Mouse (Mus musculus): ENCODE measurements around the gene Rgs9bp.

DNA sequence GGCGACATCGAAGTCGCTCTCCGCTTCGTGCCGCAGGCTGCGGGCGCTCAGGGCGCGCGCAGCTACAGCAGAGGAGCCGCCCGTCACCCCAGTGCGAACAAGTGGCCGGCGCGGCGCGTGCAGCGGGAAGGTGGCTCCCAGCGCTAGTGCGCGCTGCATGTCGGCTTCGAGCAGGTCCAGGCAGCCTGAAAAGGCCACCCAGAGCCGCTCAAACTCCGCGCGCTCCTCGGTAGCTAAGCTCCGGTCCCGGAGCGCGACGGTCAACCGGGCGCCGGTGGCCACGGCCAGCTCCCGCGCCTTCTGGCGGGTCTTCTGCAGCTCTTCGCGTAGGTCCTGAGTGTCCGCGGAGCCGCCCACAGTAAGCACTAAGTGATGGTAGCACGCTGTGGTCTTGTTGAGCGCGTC lies 594 bp downstream of the Rgs9bp start:
- TF ChIP-seq CTCF (IDR thresholded peaks at IDR 0.05; ENCODE audit: low read depth, low read length): no peak
- TF ChIP-seq POLR2A (IDR thresholded peaks at IDR 0.05; ENCODE audit: borderline replicate concordance, low read depth, low read length): no peak
